ENCODE assay signal across 33 mouse cellular contexts in genomic region chr16:87913781-87914180, GRCm38 (mm10).
DNase-seq lines count a peak whose midpoint lies in the region; ATAC-seq lines count a peak whose summit lies in the region.
"Had no signal": no experiment of that assay in that cellular context is flagged by ENCODE, and none has a peak within 500 bp of the region (broad histone marks: within the 10 kb centered on the region; RNA-seq: fewer than 3 reads in every experiment).

No protein-coding gene starts in this region.

- H3K36me3 ChIP-seq in kidney, embryonic 15.5 days = no peaks in the 10 kb centered on the region
- H3K36me3 ChIP-seq: embryonic facial prominence, embryonic 10.5 days; embryonic facial prominence, embryonic 15.5 days; hindbrain, embryonic 12.5 days; limb, embryonic 10.5 days; limb, embryonic 15.5 days; liver, embryonic 13.5 days; midbrain, embryonic 15.5 days; neural tube, embryonic 15.5 days had no signal

- H3K4me1 ChIP-seq in kidney, embryonic 15.5 days = peaks cover 30% of the 10 kb centered on the region
- H3K4me1 ChIP-seq: liver, embryonic 13.5 days had no signal

- H3K4me3 ChIP-seq in kidney, embryonic 15.5 days (replicated peaks) = no peak overlapping the region
- H3K4me3 ChIP-seq: embryonic facial prominence, embryonic 10.5 days; embryonic facial prominence, embryonic 15.5 days; hindbrain, embryonic 12.5 days; limb, embryonic 10.5 days; limb, embryonic 15.5 days; liver, embryonic 13.5 days; midbrain, embryonic 15.5 days; neural tube, embryonic 15.5 days had no signal

- H3K9me3 ChIP-seq in kidney, embryonic 15.5 days (replicated peaks) = no peaks in the 10 kb centered on the region
- H3K9me3 ChIP-seq: embryonic facial prominence, embryonic 10.5 days; embryonic facial prominence, embryonic 15.5 days; hindbrain, embryonic 12.5 days; limb, embryonic 10.5 days; limb, embryonic 15.5 days; liver, embryonic 13.5 days; midbrain, embryonic 15.5 days; neural tube, embryonic 15.5 days had no signal

- WGBS in kidney, embryonic 15.5 days = 87% methylated on average over 5 of the region's 5 CpGs

- no peak for ATAC-seq in kidney, embryonic 15.5 days (replicated peaks; ENCODE audit: low FRiP score)
- ATAC-seq: forebrain, embryonic 14.5 days; intestine, postnatal 0 days; lung, postnatal 0 days; midbrain, embryonic 15.5 days had no signal

- H3K27me3 ChIP-seq in kidney, embryonic 15.5 days = no peaks in the 10 kb centered on the region
- H3K27me3 ChIP-seq: embryonic facial prominence, embryonic 15.5 days; hindbrain, embryonic 12.5 days; limb, embryonic 15.5 days; liver, embryonic 13.5 days; midbrain, embryonic 15.5 days; neural tube, embryonic 15.5 days had no signal

- H3K27ac ChIP-seq in kidney, embryonic 15.5 days = no peak overlapping the region
- H3K27ac ChIP-seq: embryonic facial prominence, embryonic 10.5 days; embryonic facial prominence, embryonic 15.5 days; hindbrain, embryonic 12.5 days; limb, embryonic 10.5 days; limb, embryonic 15.5 days; liver, embryonic 13.5 days; macrophage; midbrain, embryonic 15.5 days; neural tube, embryonic 15.5 days; stomach, postnatal 0 days had no signal

- H3K4me2 ChIP-seq in kidney, embryonic 15.5 days = no peak overlapping the region
- H3K4me2 ChIP-seq: embryonic facial prominence, embryonic 15.5 days; heart, embryonic 11.5 days; hindbrain, embryonic 12.5 days; limb, embryonic 15.5 days; liver, embryonic 13.5 days; midbrain, embryonic 15.5 days; neural tube, embryonic 15.5 days had no signal

- peak; percentile 42 for DNase-seq in kidney, adult 11 months
- peak; percentile 46 for DNase-seq in Muller cell, postnatal 12 days (ENCODE audit: inconsistent ontology term)
- peak; percentile 64 to 74 for DNase-seq in kidney, adult 8-10 months
- DNase-seq in kidney, postnatal 36 days = peak; percentile 69 to 71
- no peak for DNase-seq in left cerebral cortex, adult 8-10 months (ENCODE audit: low spot score in 2 of 2)
- DNase-seq in adrenal gland, postnatal 14 days = no peak
- DNase-seq: cerebellum, adult 8-10 months; cerebellum, postnatal 25 days; gastrocnemius, postnatal 36 days; heart, adult 18-20 months; heart, postnatal 36 days; layer of hippocampus, postnatal 36 days; liver, embryonic 13.5 days; lung, adult 18-20 months; retina, postnatal 1 day; right cerebral cortex, postnatal 25 days; spleen, adult 18-20 months; thymus, adult 18-20 months; thymus, postnatal 25 days had no signal

- H3K9ac ChIP-seq in kidney, embryonic 15.5 days = no peak overlapping the region
- H3K9ac ChIP-seq: embryonic facial prominence, embryonic 15.5 days; hindbrain, embryonic 12.5 days; limb, embryonic 15.5 days; liver, embryonic 13.5 days; midbrain, embryonic 15.5 days; neural tube, embryonic 15.5 days had no signal

Comparison
In these comparisons a context has a peak if more than half of its experiments do, and no peak if none do; other contexts are left out.
1. DNase-seq: peak in kidney, adult 11 months (single experiment), Muller cell, postnatal 12 days (single experiment), kidney, adult 8-10 months (2 of 2) and kidney, postnatal 36 days (2 of 2); none in left cerebral cortex, adult 8-10 months (0 of 2) and adrenal gland, postnatal 14 days (single experiment).